Mouse (Mus musculus): ENCODE measurements around the gene Itpk1.
A peak's percentile ranks its signal among the peaks of the same experiment; 100 is the strongest.

Gene Itpk1

DNA sequence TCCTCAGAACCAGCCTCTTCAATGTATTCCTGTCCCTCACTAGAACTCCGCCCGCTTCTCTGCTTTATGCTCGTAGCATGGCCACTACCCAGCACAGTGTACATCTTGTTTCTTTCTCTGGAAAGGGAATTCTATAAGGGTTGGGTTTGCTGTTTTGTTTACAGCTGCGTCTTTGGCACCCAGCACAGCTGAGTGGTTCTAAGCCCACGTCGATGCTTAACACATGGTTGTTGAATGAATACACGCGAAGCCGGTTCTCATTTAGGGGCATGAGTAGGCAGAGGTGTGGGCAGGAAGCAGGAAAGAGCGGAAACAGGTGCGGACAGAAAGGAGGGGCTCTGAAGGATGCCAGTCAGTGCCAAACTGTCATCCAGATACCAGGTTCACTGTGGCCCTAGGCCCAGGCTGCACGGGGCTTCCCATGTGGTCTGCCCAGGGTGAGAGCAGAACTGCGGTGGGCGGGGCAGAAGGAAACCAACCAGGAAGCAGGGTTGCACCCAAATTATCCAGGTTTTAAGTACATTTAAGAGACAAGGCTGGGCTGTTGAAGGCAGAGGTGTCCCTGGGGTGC lies 150.9 kb downstream of the Itpk1 start:
- DNase-seq (ENCODE audit: low read depth, low spot score), result no peak

DNA sequence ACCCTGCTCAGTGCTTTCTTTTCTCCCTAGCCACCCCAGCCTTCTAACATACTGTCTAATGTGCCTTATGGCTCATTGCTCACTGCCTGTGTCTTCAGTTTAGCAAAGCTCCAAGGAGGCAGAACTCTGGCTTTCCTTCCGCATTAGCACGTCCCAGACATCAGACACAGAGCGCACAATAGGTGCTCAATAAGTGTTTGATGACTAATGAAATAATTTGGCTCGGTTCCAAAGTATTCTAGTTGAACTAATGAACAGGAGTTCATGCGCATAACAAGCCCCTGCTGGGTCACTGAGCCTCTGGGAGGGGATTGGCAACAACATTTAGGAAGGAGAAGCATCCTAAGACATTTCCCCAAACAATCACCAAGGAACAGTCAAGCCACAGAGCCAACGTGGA lies 152.7 kb downstream of the Itpk1 start:
- no peak for DNase-seq (ENCODE audit: low read depth, low spot score)

DNA sequence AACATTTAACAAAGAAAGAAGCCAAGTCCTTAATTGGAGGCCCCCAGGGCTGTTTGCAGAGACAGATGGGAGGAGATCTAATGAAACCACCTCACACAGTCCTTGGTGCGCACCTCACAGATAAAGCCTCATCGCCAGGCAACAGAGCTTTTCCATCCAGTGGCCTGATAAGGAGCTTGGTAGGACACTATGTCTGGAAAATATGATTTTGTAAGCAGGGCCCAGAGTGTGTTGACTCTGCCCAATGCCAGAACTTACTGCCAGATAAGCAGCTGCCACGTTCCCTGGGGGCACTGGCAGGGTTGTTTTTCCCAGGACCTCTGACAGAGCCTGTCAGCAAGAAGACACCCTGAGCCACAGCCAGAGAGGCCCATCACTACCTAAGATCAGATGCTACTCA lies 153.5 kb downstream of the Itpk1 start:
- no peak for DNase-seq (ENCODE audit: low read depth, low spot score)

DNA sequence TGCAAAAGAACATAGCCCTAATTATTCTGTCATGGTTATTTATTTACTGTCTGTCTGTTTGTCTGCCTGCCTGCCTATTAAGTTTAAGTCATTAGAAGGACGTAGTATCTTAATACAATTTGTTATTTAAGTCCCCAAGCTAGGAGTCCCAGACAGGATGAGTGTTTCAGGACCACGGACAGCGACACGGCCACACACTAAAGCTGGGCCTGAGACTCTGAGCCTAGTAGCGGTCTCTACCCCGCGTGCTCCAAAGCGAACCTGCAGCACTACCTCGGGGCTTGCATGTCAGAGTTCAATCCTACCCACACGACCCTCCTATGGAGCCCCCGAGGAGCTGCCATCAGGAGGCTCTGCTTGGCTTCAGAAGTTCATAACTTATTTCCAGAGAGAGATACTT lies 154.2 kb downstream of the Itpk1 start:
- peak; percentile 89 for DNase-seq (ENCODE audit: low read depth, low spot score)

- DNase-seq (ENCODE audit: low read depth, low spot score), result no peak
Observed at GRCm38 (mm10) chr12:102545122-102545521, 159.6 kb downstream of the Itpk1 start.

DNA sequence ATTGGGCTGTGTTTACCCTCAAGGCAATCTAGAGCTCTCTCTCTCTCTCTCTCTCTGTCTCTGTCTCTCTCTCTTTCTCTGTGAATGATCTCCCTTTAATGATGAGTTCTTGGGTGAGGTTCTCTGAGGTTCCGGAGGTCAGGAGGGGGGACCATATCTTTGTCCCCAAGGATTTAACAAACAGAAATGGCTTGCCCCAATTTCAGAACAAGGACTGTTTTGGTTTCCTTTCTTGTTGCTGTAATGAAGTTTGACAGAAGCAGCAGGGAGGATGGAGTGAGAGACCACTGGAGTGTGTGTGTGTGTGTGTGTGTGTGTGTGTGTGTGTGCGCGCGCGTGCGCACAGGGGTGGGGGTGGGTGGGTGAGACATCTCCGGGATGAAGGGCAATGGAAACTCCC lies 163.6 kb downstream of the Itpk1 start:
- no peak for DNase-seq (ENCODE audit: low read depth, low spot score)

GRCm38 (mm10) chr12:102540278-102540677 lies 164.5 kb downstream of the Itpk1 start:
- DNase-seq (ENCODE audit: low read depth, low spot score), result no peak

DNA sequence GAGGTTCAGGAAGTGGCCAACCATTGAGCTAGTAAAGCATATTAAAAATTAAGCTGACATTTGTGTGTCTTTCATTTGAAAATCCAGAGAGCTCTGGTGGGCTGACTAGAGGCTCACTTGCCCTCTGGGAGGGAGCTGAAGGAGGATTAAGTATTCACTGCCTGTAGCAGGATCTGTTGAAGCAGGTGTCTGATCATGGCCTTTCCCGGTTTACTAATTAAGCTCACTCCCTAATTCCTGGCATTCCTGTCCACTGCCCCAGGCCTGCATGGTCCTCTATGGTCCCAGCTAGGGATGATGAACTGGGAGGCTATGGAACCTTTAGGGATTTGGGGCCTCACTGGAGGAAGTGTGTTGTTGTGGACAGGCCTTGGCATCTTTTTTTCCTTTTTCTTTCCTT lies 168.9 kb downstream of the Itpk1 start:
- no peak for DNase-seq (ENCODE audit: low read depth, low spot score)

- DNase-seq (ENCODE audit: low read depth, low spot score), result no peak
Observed at GRCm38 (mm10) chr12:102527989-102528388, 176.7 kb downstream of the Itpk1 start.

DNA sequence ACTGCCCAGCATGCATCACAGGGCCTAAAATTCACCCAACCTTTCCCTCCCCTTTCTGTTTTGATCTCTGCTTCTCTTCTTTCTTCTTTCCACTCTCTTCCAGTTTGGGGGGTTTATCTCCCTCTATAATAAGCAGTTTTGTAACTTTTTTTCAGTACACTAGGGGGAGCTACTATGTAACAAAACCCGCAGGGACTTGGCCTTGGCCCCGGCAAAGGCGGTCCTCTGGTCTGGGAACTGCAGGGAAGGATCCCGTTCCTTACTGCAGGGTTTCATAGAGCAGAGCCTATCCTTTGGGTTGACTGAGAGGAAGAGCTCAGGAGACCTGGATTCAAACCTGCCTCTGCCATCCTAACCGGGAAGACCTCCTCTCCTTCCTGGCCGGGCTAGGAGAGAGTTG lies 180.0 kb downstream of the Itpk1 start:
- DNase-seq (ENCODE audit: low read depth, low spot score), result peak; percentile 48

DNA sequence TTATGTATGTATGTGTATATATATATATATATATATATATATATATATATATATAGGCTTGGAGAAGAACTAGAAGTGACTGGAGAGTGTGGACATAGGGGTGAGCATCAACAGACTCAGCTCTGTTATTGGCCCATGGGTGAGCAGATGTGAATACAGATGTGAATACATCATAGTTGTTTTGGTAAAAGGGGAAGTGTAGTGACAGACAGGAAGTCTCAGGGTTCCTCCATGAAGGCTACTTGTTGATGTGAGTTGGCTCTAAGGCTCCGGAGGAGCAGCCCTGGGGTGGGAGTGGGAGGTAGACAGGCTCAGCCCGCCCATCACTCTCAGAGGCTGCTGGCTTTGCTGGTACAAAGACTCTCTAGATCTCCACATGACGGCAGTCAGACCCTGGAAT lies 180.5 kb downstream of the Itpk1 start:
- no peak for DNase-seq (ENCODE audit: low read depth, low spot score)

- no peak for DNase-seq (ENCODE audit: low read depth, low spot score)
Observed at GRCm38 (mm10) chr12:102521777-102522319, 182.9 kb downstream of the Itpk1 start.

- no peak for DNase-seq (ENCODE audit: low read depth, low spot score)
Observed at GRCm38 (mm10) chr12:102519929-102520720, 184.6 kb downstream of the Itpk1 start.
